Mouse (Mus musculus) thymus, postnatal 14 days (tissue): Measurements from ENCODE around the gene Mapt.
"Not testable (repeated sequence)": the region's sequence is repeated elsewhere in the genome, so short reads cannot be mapped to it uniquely, and the experiment has no call there.

Source experiments
- DNase-seq: peaks from one replicate; pipeline ENCODE4 v3.0.0; 2021

Gene Mapt

DNA sequence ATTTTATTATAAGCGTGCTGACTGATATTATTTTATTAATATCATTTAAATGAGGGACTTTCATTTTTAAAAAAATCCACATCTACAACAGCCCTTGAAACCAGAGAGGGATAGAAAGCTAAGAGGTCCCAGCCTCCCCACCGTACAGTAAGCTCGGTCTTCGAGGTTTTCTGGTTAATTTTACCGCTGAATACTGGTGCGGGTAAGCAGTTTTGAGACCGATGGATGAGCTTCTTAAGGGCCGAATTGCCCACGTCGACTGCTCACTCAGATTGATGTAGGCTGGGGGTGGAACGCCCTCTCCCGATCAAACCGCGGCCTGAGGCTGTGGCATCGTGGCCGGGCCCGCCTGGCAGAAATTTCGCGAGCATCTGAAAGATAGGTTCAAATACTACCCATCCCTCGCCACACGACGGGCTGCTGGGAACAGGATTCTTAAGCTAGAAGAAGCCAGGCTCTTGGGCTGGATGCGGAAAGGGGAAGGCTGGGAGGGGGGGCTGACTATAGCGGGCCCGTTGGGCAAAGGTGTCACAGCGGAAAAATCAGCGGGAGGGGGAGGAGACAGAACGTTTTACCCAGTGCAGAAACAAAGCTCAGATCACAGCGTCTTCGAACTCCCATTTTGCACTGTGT, 2.5 kb downstream of the Mapt start:
- DNase-seq = peak; percentile 9

DNA sequence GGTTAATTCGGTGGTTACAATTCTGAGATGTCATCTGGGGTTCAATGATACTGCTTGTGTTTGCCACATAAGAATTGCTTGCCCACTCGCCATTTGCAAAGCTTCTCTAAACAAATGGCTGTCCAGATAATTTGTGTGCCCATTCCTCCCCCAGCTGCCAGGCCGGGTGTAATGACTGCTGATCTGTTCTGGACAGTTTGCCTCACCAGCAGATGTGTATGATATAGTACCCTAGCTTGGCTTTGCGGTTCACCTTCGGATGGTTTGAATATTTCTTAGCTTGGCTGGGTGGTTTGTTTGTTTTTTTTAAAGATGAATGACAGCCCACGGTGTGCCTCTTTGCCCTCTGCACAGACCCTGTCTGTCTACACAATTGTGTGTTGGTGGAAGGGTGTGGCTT, 3.5 kb downstream of the Mapt start:
- DNase-seq = no peak

DNA sequence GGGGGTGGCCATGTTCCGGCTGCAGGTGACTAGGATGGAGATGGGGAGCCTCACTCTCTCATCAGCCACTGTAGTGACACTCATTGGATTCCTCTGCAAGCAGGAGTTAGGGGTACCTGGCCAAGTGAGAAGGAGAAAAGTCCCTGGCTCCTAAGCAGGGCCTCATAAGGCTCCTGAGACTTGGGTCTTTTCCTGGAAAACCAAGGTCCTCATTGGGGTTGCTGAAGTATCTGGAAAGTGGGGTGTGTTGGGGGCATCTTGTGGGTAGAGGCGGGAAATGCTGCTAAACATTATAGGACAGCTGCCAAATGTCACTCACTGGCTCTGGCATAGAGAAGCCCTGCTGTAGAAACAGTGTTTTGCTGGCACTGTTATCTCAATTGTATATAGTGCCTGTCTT, 4.7 kb downstream of the Mapt start:
- DNase-seq = no peak

DNA sequence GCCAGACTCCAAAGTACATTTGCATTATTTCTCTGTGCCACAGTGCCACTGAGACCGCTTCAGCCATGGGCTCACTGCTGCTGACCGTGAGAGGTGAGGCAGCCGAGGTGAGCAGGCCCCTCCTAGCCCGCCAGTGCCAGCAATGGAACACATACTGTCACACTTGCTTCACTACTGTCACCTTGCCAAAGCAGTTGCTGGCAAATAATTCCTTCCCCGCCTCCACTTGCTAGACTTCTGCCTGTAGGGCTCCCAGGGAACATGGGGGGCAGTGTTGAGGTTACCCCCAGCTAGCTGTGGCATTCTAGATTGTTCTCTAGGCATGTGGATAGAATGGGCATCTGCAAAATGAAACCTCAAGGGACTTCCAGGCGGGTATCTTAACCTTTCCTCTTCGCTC, 6.0 kb downstream of the Mapt start:
- DNase-seq = no peak

DNA sequence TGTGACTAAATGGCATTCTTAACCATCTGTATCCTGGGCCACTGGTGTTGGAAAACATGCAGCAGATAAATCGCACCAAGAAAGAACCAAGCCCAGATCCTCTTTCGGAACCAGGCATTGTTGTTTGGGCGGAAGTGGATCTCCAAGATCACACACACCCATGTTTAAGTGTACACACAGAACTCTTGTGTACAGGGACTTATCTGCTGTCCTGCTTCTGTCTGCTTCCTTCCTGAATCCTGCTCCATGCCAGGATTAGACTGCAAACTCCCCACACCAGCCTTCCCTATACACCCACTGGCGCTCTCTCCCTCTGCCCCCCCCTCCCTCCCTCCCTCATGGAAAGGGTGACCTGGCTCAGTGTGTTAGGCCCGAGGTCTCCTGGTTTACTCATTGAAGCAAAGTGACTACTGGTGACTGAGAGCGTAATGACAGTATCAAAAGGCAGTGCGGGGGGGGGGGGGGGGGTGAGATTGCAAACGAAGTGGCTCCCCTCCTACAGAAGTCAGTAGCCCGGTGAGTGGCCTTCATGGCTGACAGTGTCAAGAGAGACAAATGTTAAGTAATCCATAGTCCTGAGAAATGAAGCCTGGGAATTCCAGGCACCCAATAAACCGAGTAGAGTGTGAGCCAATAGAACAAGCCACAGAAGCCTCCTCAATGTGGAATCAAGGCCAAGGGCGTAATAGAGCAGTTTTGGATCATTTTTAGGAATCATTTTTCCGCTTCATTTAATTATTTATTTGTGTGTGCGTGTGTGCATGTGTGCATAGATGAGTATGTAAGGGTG, 7.0 kb downstream of the Mapt start:
- no peak for DNase-seq

DNA sequence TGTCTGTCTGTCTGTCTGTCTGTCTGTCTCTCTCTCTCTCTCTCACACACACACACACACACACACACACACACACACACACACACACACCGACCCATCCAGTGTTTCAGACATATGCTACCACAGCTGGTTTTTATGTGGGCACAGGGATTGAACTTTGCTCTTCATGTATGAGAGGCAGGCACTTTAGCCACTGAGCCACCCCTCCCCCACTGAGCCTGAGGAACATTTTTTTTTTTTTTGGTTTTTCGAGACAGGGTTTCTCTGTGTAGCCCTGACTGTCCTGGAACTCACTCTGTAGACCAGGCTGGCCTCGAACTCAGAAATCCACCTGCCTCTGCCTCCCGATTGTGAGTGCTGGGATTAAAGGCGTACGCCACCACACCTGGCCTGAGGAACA, 14.3 kb downstream of the Mapt start:
- not testable (repeated sequence) for DNase-seq

DNA sequence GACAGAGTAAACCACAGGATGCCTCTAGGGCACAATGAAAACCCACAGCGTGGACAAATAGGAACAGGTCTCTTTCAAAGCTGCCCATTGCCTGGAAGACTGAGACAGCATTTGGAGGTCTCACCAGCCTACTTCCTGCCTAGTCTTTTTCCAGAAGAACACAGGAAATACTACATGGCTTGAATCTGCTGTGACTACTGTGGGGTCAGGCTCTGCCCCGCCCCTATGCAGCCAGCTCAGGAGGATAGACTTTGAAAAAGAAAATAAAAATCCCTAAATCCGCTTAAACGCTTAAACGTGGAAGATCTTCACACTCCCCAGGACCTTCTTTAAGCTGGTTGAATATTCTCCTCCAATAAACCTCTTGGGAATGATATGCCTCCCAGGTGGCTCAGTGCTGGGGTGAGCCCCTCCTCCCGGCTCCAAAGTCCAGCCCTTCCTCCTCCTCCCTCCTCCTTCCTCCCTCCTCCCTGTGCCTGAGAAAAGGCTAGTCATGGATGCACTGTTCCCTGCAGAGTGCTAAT, 15.0 kb downstream of the Mapt start:
- DNase-seq = no peak

DNA sequence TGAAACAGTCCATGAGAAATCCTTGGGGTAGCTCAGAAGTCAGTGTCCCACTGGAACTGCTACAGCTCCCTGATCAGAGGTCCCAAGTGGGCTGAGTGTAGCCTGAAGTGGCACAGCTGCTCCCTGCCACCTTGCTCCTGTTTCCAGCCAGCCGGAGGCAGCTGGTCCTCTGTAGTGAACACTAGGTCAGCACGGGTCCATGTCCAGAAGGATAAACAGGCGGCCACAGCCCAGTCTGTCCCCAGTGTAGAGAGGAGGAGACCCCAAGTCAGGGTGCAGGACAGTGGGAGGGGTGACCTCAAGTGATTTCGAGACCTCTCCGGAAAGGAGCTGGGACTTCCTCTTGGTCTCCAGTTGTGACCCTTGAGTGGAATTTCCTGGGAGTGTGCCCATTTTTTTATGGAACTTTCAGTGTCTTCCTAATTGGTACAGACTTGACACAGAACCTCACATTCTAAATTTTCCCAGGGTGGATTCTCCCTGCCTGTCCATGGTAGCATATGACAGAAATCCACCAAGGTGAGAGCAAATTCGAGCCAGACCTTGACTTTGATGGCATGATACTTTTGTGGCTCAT, 16.0 kb downstream of the Mapt start:
- DNase-seq = no peak

DNA sequence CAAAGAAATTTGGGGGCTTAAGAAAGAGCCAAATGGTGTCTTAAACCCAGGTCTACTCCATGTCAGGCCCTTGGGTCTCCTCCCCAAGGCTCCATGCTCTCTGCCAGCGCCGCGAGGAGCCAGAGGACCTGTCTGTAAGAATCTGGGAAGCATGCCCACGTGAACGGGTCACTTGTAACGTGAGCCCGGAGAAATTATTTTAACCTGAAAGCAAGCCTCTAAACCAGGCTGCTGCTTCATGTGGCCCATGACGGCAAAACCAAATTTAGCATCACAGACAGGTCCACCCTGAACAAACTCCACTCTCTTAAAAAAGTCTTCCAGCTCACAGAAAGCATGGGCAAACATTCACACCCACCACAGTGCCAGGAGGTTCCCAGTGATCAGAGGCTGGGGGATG, 18.2 kb downstream of the Mapt start:
- no peak for DNase-seq

DNA sequence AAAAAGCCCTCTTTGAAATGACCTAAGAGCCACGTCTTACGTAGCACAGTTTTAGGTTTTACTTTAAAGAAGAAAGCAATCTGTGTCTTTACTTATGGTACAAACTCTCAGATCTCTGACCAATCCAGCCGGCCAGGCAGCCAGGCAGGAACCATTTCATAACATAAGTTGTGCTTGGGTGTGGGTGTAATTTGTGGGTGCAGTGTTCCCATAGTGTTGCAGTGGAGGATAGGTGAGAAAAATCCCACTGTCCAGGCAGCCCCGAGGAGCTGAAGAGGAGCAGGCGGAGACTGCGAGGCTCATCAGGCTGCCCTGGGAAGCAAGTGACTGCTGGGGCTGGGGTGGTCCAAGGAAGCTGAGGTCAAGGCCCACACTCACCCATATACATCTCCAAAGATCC, 19.9 kb downstream of the Mapt start:
- DNase-seq = no peak

DNA sequence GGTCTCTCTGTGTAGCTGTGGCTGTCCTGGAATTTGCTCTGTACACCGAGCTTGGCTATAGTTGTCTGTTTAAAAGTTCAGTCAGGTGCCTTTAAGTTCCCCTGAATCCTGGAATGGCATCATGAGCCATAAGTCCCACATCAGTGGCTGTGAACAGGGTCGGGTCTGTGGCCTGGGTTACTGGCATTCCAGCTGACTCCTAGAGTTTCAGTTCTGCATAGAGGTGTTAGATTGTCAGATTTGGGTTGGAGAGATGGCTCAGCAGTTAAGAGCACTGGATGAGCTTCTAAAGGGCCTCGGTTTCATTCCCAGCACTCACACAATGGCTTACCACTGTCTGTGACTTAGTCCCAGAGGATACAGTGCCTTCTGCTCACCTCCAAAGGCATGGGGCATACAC, 20.9 kb downstream of the Mapt start:
- no peak for DNase-seq

DNA sequence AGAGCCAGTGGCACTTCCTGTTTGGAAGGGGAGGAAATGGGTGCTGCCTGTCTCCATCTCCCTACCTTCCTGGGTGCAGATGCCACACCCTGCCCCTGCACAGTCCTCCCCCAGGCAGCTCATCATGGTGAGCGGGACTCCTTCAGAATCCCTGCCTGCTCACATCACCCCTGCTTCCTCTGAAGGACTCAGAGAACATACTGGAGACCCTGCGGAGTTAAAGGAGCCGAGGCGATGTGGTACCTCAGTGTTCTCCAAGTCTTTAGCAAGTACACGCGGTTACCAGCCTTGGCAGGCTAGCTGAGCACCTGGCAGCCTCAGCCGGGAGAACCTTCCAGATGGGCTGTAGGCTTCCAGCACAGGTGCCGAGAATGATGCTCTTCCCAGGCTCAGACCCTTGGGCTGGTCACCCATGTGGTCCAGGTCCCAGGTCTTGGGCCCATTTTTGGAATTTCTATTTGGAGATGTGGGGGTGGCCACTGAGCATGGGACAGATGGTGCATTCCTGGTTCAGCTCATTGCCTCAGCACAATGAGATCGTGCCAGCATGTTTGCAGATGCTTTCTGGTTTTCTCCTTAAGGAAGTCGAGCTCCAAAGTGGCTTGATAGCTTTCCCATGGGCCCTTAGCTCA, 23.3 kb downstream of the Mapt start:
- DNase-seq = no peak

DNA sequence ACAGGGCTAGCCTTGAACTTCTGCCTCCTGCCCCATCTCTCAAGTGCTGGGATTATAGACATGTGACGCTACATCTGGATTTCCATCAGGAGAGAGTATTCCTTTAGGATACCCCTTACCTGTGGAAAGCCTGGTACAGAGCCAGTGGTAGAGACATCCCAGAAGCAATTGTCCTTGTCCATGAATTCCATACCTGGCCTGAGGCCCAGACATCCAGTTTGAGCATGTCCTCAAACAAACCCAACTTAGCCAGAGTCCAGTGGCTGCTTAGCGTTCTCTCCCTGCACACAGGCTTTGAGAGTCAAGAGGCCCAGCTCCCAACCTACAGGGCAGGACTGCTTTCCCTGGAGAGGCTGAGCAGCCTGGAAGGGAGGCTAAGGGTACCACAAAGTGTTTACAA, 25.0 kb downstream of the Mapt start:
- no peak for DNase-seq

DNA sequence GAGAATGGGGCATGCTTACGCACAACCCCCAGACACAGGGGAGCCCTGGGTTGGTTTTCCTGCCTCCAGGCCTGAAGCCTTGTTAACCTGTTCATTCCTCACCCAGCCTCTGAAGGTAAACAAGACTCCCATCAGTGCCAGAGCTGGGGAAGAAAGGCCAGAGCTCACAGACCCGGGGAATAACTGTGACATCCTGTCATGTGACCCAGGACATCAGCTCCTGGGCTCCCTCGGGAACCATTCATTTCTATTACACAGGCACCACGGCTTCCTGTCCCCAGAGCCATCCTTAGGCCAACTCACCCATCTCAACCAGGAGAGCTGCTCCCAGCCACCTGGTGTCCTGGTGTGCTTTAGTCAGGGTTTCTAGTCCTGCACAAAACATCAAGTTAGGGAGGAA, 27.8 kb downstream of the Mapt start:
- no peak for DNase-seq

DNA sequence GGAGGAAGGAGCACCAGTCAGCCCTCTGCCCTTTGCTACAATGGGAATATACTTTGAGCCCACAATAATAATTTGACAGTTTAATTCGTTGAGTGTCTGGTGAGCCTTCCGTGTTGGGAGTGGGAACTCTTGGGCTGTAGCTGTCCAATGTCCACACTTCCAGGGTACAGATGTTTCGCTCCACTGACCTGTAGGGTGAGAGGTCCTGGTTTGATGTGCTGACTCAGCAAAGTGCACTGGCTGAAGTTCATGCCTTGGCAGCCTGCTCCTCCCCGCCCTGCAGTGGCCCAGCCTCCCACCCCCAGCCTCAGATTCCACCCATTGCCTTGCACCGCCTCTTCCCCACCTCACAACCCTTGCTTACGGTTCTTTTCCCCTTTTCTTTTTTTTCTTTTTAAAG, 33.5 kb downstream of the Mapt start:
- no peak for DNase-seq

DNA sequence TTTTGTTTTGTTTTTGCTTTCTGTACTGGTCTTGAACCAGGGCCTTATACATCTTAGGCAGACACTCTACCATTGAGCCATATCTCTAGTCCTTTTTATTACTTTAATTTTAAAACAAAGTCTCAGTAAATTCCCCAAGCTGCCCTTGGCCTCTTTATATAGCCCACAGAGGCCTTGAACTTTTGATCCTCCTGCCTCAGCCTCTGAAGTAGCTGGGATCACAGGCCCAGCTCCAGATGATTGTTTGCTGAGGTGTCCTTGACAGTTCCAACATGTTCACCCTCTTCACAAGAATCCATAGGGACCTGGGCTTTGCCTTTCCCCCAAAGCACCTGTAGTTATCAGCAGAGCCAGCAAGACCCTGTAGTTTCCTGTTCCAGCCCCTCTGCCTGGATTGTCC, 34.5 kb downstream of the Mapt start:
- no peak for DNase-seq

DNA sequence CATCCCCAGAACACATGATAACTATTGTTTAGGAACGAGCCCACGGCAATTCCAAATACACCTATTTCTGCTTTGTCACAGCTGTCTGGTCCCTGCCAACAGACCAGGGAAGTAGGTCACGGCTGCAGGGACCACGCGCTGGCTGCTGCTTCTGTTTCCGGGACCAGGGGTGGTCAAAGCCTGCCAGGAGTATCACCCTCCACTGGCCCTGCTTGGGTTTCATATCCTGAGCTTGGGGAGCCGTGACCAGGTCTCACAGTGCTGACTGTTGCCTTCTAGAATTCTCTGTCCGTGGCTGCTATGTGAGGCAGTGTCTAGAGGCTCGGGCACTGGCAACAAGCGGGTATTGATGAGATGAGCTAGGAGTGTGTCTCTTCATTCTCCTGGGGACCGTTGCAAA, 36.2 kb downstream of the Mapt start:
- DNase-seq = no peak

DNA sequence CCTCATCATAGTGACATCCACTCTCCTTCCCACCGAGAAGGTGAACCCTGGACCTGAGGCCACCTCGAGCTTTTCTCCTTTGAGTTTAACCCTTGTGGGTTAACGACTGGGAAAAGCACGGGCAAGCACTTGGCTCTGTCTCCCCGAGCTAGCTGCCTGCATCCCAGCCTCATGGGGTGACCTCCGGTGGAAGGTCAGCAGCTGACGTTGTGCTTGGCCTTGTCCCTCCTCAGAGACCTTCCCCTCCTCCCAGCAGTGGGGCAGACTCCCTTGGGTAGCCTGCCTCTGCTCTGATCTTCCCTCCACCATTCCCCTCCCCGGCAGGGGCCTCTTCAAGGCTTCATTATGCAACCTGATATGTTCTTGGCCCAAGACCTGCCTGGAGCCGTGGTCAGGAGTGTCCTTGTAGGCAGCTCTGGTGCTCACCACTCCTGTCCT, 38.2 kb downstream of the Mapt start:
- DNase-seq = no peak

DNA sequence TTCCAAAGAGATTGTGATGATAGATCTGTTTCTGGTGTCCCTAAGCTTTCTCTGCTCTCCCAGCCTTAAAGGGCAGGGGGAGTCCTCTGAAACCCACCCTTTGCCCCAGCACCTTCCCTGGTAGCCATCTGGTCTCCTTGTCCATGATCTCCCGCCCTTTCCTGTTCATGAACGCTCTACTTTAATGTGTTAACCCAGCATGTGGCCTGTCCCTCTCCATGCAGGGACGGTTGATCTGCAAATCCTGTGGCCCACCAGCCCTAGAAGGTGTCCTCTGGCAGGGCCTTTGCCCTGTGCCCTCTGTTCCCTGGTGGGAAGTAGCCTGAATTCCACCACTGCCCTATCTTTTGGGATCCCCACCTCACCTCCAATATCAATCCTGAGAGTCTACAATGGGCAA, 39.3 kb downstream of the Mapt start:
- no peak for DNase-seq

DNA sequence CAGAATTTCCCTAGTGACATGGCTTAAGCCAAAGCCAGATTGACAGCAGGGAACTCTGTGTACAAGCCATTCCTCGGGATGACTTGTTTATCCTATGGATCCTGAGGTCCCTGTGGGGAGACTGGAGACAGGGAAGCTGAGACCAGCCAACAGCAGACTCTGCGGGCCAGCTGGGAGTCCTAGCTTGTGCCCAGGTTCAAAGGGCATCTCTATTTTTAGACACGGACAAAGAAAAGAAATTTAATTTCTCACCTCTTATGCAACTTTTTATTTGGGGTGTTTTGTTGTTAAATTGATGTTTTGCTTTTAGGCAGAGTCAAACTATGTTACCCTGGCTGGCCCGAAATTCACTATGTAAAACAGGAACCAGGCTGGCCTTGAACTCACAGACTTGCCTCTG, 39.7 kb downstream of the Mapt start:
- no peak for DNase-seq

DNA sequence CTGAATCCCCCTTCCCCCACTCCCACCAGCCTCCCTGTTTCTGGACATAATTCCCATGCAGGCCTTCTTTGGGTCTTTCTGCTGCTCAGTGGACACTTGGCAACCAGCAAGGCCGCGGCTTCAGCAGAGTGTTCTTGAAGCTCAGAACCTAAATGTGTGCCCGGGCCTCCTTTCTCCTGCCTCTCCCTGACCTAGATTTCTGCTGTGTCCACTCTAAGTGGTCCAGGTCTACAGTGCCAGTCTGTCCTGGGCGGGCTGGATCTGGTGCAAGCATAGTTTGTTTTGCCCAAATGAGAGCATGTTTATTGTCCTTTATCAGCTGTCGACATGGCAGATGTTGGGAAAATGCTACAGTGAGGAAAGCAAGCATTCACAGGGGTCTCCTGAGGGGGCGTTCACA, 40.7 kb downstream of the Mapt start:
- no peak for DNase-seq

DNA sequence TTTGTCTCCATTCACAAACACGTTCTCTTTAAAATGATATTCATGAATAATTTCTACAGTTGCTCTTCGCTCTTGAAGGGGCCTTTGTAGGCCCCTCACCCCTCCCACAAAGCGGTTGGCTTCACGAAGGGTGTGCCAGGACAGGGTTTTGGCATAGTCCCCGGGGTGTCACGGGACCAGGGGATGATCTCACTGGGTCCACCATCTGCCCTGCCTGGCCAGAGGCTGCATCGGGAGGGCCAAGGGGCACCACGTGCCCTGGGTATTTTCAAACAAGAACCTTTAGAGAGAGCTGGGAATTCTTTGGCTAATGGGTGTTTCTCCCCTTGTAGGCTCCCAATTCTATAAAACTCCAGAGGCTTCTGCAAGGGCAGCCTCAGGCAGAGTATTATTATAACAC, 41.2 kb downstream of the Mapt start:
- DNase-seq = no peak

DNA sequence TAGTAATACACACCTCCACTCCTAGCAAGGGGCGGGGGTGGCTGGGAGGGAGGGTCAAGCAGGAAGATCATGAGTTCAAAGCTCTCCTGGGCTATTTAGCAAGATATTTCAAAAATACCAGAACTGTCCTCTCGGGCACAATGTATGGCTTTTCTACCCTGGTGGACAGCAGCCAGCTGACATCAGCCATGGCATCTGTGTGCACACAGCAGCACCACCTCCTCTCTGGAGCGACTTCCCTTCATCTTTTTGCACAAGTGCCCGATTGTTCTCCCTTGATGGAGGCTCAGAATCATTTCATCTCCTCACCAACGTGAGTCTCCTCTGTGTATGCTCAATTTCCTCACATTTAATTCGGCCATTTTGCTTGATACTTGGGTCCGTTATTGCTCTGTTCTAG, 44.6 kb downstream of the Mapt start:
- DNase-seq = no peak

DNA sequence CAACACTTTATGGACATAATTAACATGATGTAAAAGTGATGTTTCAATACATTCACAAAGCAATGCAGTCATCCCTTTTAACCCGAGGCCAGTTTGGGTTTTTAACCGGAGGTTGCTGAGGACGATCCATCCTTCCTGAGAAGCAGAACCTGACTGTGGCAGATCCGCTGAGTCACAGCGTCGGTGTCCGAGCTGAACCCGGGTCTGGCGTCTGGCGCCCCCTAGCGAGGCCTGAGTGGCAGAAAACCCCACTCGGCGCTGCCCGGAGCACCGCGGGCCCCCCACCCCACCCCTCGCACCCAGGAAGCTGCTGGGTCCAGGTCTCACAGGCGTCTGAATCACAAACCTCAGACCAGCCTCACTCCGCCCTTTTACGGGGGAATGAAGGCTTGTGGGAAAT, 47.0 kb downstream of the Mapt start:
- DNase-seq = peak; percentile 66
